Mouse (Mus musculus) G1E (cell line): ENCODE results near the gene Sema5a.

Source experiments
- CTCF ChIP-seq: IDR thresholded peaks from 2 replicates; pipeline ENCODE4 v1.5.1; 2012; ENCODE audit warnings: low read depth, low read length, inconsistent platforms, mixed read lengths
- GATA1 ChIP-seq: IDR thresholded peaks from 2 replicates; pipeline ENCODE4 v1.6.1; 2012; ENCODE audit warnings: borderline replicate concordance, low read length, inconsistent platforms, mixed read lengths
- POLR2AphosphoS5 ChIP-seq: IDR thresholded peaks from 2 replicates; pipeline ENCODE4 v1.6.1; 2012; ENCODE audit warnings: low read depth, low read length, inconsistent platforms; ENCODE audit not compliant: insufficient replicate concordance
- TAL1 ChIP-seq: conservative IDR thresholded peaks from 2 replicates; pipeline ENCODE4 v1.6.1; 2012; ENCODE audit warnings: low read depth, low read length, inconsistent platforms, mixed read lengths

DNA sequence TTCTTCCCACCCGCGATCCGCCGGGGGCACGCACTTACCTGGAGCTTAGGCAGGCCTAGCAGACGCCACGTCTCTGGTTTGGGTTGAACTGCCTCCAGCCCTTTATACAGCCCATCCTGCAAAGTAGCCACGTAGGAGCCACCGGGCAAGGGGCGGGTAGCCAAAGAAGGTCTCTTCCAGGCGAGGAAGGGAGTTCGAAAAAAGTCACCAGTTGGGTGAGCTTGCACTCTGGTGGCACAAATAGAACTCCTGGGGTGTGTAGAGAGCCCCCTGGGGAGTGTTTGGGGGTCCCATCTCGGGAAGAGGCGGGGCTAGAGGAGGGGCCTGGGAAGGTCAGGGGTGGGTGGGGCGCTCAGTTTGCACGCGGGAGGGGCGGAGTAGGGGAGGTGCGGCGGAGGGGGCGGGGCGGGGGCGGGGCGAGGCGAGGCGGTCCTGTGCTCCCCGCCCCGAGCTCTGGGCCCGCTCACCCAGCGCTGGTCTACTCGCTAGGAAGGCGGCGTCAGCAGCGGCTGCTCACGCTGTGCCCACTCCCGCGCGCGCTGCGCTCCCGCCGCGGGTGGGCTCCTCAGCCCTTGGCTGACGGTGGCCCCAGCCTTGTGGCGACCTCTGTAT lies at the start of gene Sema5a:
- TF ChIP-seq GATA1 (no peak), CTCF (no peak), POLR2AphosphoS5 (no peak), TAL1 (no peak)
